Mouse (Mus musculus) brain, embryonic 18.5 days (tissue): ENCODE measurements around the gene Lhx8.

Experiments
- DNase-seq: peaks from one replicate; pipeline ENCODE4 v3.0.0-alpha.2; 2012; ENCODE audit warnings: low read depth, low spot score

The Lhx8 gene

GRCm38 (mm10) chr3:154327110-154327882, 3.2 kb downstream of the Lhx8 start:
- DNase-seq, result no peak

GRCm38 (mm10) chr3:154321921-154322574, 8.4 kb downstream of the Lhx8 start:
- DNase-seq, result no peak

- no peak for DNase-seq
Observed at GRCm38 (mm10) chr3:154317651-154318248, 12.7 kb downstream of the Lhx8 start.

- no peak for DNase-seq
Observed at GRCm38 (mm10) chr3:154305163-154305884, 25.1 kb downstream of the Lhx8 start.

- DNase-seq, result no peak
Observed at GRCm38 (mm10) chr3:154301102-154301501, 29.4 kb downstream of the Lhx8 start.

GRCm38 (mm10) chr3:154300006-154300405, 30.5 kb downstream of the Lhx8 start:
- DNase-seq, result no peak

- DNase-seq, result no peak
Observed at GRCm38 (mm10) chr3:154298490-154298889, 32.0 kb downstream of the Lhx8 start.

GRCm38 (mm10) chr3:154297499-154297898, 33.0 kb downstream of the Lhx8 start:
- DNase-seq, result no peak

GRCm38 (mm10) chr3:154294924-154295834, 35.3 kb downstream of the Lhx8 start:
- no peak for DNase-seq

- no peak for DNase-seq
Observed at GRCm38 (mm10) chr3:154293839-154294490, 36.5 kb downstream of the Lhx8 start.

GRCm38 (mm10) chr3:154292126-154292525, 38.3 kb downstream of the Lhx8 start:
- no peak for DNase-seq

- no peak for DNase-seq
Observed at GRCm38 (mm10) chr3:154290351-154290750, 40.1 kb downstream of the Lhx8 start.

- DNase-seq, result no peak
Observed at GRCm38 (mm10) chr3:154288429-154289069, 41.9 kb downstream of the Lhx8 start.

- DNase-seq, result no peak
Observed at GRCm38 (mm10) chr3:154287217-154287616, 43.2 kb downstream of the Lhx8 start.

GRCm38 (mm10) chr3:154285351-154285750, 45.1 kb downstream of the Lhx8 start:
- no peak for DNase-seq

- no peak for DNase-seq
Observed at GRCm38 (mm10) chr3:154284260-154284659, 46.2 kb downstream of the Lhx8 start.

- DNase-seq, result no peak
Observed at GRCm38 (mm10) chr3:154274681-154275080, 55.8 kb downstream of the Lhx8 start.

- peak; percentile 26 for DNase-seq
Observed at GRCm38 (mm10) chr3:154269757-154270366, 60.6 kb downstream of the Lhx8 start.

GRCm38 (mm10) chr3:154268313-154268712, 62.1 kb downstream of the Lhx8 start:
- DNase-seq, result no peak

- no peak for DNase-seq
Observed at GRCm38 (mm10) chr3:154257312-154257711, 73.1 kb downstream of the Lhx8 start.
